Mouse (Mus musculus) embryonic stem cell, embryonic (primary cell): ENCODE data around the gene Csk.

Experiments used
- CTCF ChIA-PET, 4 experiments: fragments of 300-600 bp in 2 of 4; fragments of 350-600 bp in 2 of 4; sonication (Branson Sonifier 250); formaldehyde crosslinking; loops; one replicate each; lab custom pipeline; 2022; ENCODE audit warnings: inconsistent platforms in 2 of 4; lab: Charles Lee
- POLR2A ChIA-PET, 4 experiments: fragments of 300-600 bp in 2 of 4; fragments of 350-600 bp in 2 of 4; sonication (Branson Sonifier 250); formaldehyde crosslinking; loops; one replicate each; lab custom pipeline; 2022; ENCODE audit warnings: antibody characterized with exemption in 4 of 4, inconsistent platforms in 1 of 4; lab: Charles Lee

The Csk gene

GRCm38 (mm10) chr9:57653283-57653682 lies at the start of gene Csk:
Csk (minus strand) TSS chr9:57653631.
- CTCF ChIA-PET, result interaction anchor here (0.6 to 4.0 kb wide), 42 partner anchors 7 to 762 kb away, joined by 3 to 38 read pairs (median 5); partner anchors contain the start of genes Cox5a (in 1 of the 4) and Scamp5 (in 1 of the 4)
- POLR2A ChIA-PET, result interaction anchor here (0.6 to 3.5 kb wide), 53 partner anchors 8 to 716 kb away, joined by 3 to 14 read pairs (median 4); partner anchors contain the start of genes Rpp25 (in 2 of the 4), Arid3b (in 1 of the 4), Cox5a (in 1 of the 4) and Edc3 (in 1 of the 4)

- CTCF ChIA-PET, result interaction anchor here (0.5 to 1.4 kb wide), 8 partner anchors 25 to 1977 kb away, joined by 3 to 5 read pairs (median 4); no protein-coding TSS in a partner anchor
- POLR2A ChIA-PET, result interaction anchor here in 3 of 4 experiments (1.0 to 4.2 kb wide), 7 partner anchors 9 to 66 kb away, joined by 3 to 30 read pairs (median 4); partner anchors contain the start of gene Edc3 (in 3 of the 3)
These were observed 45.2 kb upstream of the Csk start for GRCm38 (mm10) chr9:57698466-57699150.

GRCm38 (mm10) chr9:57697380-57697779 lies 43.9 kb upstream of the Csk start:
- ChIA-PET CTCF (interaction anchor here in 2 of 4 experiments (1.2 to 2.5 kb wide), 6 partner anchors 11 to 180 kb away, joined by 3 to 6 read pairs (median 4); partner anchors contain the start of gene Edc3 (in 1 of the 2)), POLR2A (interaction anchor here (0.6 to 4.2 kb wide), 13 partner anchors 9 to 436 kb away, joined by 3 to 30 read pairs (median 4); partner anchors contain the start of genes Edc3 (in 4 of the 4), Cyp1a1 (in 1 of the 4), Rpp25 (in 1 of the 4) and Sema7a (in 1 of the 4))

GRCm38 (mm10) chr9:57696380-57697285 lies 43.2 kb upstream of the Csk start:
- CTCF ChIA-PET, result interaction anchor here in 2 of 4 experiments (1.0 to 2.5 kb wide), 7 partner anchors 12 to 179 kb away, joined by 3 to 6 read pairs (median 4); partner anchors contain the start of gene Edc3 (in 1 of the 2)
- POLR2A ChIA-PET, result interaction anchor here in 3 of 4 experiments (0.6 to 4.2 kb wide), 11 partner anchors 9 to 435 kb away, joined by 3 to 30 read pairs (median 5); partner anchors contain the start of genes Edc3 (in 3 of the 3), Cyp1a1 (in 1 of the 3), Rpp25 (in 1 of the 3) and Sema7a (in 1 of the 3)

- POLR2A ChIA-PET, result interaction anchor here in 3 of 4 experiments (0.6 to 1.7 kb wide), 4 partner anchors 14 to 222 kb away, joined by 3 to 10 read pairs (median 6); partner anchors contain the start of gene Edc3 (in 2 of the 3)
- CTCF ChIA-PET, result interaction anchor here in 3 of 4 experiments (0.6 to 1.2 kb wide), 3 partner anchors 61 to 832 kb away, joined by 3 to 7 read pairs (median 3); no protein-coding TSS in a partner anchor
These were observed 40.7 kb upstream of the Csk start for GRCm38 (mm10) chr9:57694108-57694507.

- ChIA-PET POLR2A (interaction anchor here in 1 of 4 experiments (1.3 kb wide), 1 partner anchor 8 kb away, joined by 3 read pairs; no protein-coding TSS in a partner anchor), CTCF (interaction anchor here in 3 of 4 experiments (0.6 to 3.0 kb wide), 5 partner anchors 31 to 309 kb away, joined by 3 to 11 read pairs (median 4); no protein-coding TSS in a partner anchor)
These were observed 35.2 kb upstream of the Csk start for GRCm38 (mm10) chr9:57688606-57689005.

GRCm38 (mm10) chr9:57688158-57688557 lies 34.7 kb upstream of the Csk start:
- POLR2A ChIA-PET, result interaction anchor here in 1 of 4 experiments (1.3 kb wide), 1 partner anchor 9 kb away, joined by 3 read pairs; no protein-coding TSS in a partner anchor
- CTCF ChIA-PET, result interaction anchor here in 3 of 4 experiments (0.6 to 3.0 kb wide), 5 partner anchors 30 to 310 kb away, joined by 3 to 11 read pairs (median 4); no protein-coding TSS in a partner anchor

- ChIA-PET POLR2A (interaction anchor here in 1 of 4 experiments (1.3 kb wide), 1 partner anchor 9 kb away, joined by 3 read pairs; no protein-coding TSS in a partner anchor), CTCF (interaction anchor here in 2 of 4 experiments (0.6 to 3.0 kb wide), 4 partner anchors 56 to 310 kb away, joined by 3 to 11 read pairs (median 5); no protein-coding TSS in a partner anchor)
These were observed 34.3 kb upstream of the Csk start, which contains the start of gene Cyp1a1 for GRCm38 (mm10) chr9:57687751-57688150. Cyp1a1 (plus strand) TSS chr9:57687928.

GRCm38 (mm10) chr9:57686011-57686410 lies 32.6 kb upstream of the Csk start:
- POLR2A ChIA-PET, result no interaction called here

GRCm38 (mm10) chr9:57683520-57683919 lies 30.1 kb upstream of the Csk start, which contains the start of gene Cyp1a2:
Cyp1a2 (minus strand) TSS chr9:57683703.
- CTCF ChIA-PET, result interaction anchor here in 2 of 4 experiments (0.6 to 0.7 kb wide), 2 partner anchors 46 to 604 kb away, joined by 4 to 8 read pairs; no protein-coding TSS in a partner anchor
- POLR2A ChIA-PET, result interaction anchor here in 2 of 4 experiments (0.7 kb wide), 2 partner anchors 55 to 89 kb away, joined by 3 read pairs; no protein-coding TSS in a partner anchor

More at GRCm38 (mm10) chr9:57686011-57686410, 32.6 kb upstream of the Csk start:
- CTCF ChIA-PET, result interaction anchor here (0.5 to 1.1 kb wide), 5 partner anchors 59 to 1127 kb away, joined by 3 to 7 read pairs (median 4); no protein-coding TSS in a partner anchor

GRCm38 (mm10) chr9:57681411-57681810 lies 28.0 kb upstream of the Csk start:
- POLR2A ChIA-PET, result interaction anchor here in 3 of 4 experiments (0.6 to 1.2 kb wide), 6 partner anchors 8 to 63 kb away, joined by 3 to 5 read pairs (median 3); no protein-coding TSS in a partner anchor
- CTCF ChIA-PET, result interaction anchor here in 2 of 4 experiments (0.6 to 0.8 kb wide), 3 partner anchors 18 to 600 kb away, joined by 3 read pairs; no protein-coding TSS in a partner anchor

- POLR2A ChIA-PET, result interaction anchor here in 1 of 4 experiments (1.3 kb wide), 1 partner anchor 10 kb away, joined by 5 read pairs; no protein-coding TSS in a partner anchor
- CTCF ChIA-PET, result interaction anchor here in 1 of 4 experiments (0.6 to 1.1 kb wide), 2 partner anchors 54 to 74 kb away, joined by 3 read pairs; no protein-coding TSS in a partner anchor
These were observed 18.1 kb upstream of the Csk start for GRCm38 (mm10) chr9:57671500-57671899.

GRCm38 (mm10) chr9:57671037-57671436 lies 17.6 kb upstream of the Csk start:
- ChIA-PET POLR2A (no interaction called here), CTCF (interaction anchor here in 1 of 4 experiments (0.6 to 1.1 kb wide), 2 partner anchors 55 to 74 kb away, joined by 3 read pairs; no protein-coding TSS in a partner anchor)

- POLR2A ChIA-PET, result interaction anchor here in 1 of 4 experiments (1.3 kb wide), 1 partner anchor 37 kb away, joined by 3 read pairs; no protein-coding TSS in a partner anchor
- CTCF ChIA-PET, result no interaction called here
These were observed 16.1 kb upstream of the Csk start for GRCm38 (mm10) chr9:57669566-57669965.

- POLR2A ChIA-PET, result interaction anchor here in 2 of 4 experiments (0.7 to 1.9 kb wide), 7 partner anchors 14 to 283 kb away, joined by 3 to 7 read pairs (median 3); partner anchors contain the start of gene Edc3 (in 1 of the 2)
- CTCF ChIA-PET, result interaction anchor here in 3 of 4 experiments (0.6 to 1.9 kb wide), 4 partner anchors 76 to 334 kb away, joined by 3 to 6 read pairs (median 3); no protein-coding TSS in a partner anchor
These were observed 14.8 kb upstream of the Csk start for GRCm38 (mm10) chr9:57668277-57668676.

GRCm38 (mm10) chr9:57667817-57668216 lies 14.4 kb upstream of the Csk start:
- ChIA-PET CTCF (interaction anchor here in 3 of 4 experiments (0.6 to 1.9 kb wide), 9 partner anchors 9 to 335 kb away, joined by 3 to 14 read pairs (median 3); no protein-coding TSS in a partner anchor), POLR2A (interaction anchor here in 3 of 4 experiments (0.7 to 1.9 kb wide), 6 partner anchors 10 to 284 kb away, joined by 3 to 7 read pairs (median 3); partner anchors contain the start of gene Edc3 (in 1 of the 3))
